Mouse (Mus musculus) lung, adult 2 months (tissue): ENCODE data around the gene Cytl1. TPM values are rescaled to one million over a fixed set of nuclear protein-coding genes. Genes with fewer than 3 reads are reported as not detected.

ENCODE experiments used
- DNase-seq: peaks from one replicate; pipeline ENCODE4 v3.0.0; 2022
- H3K4me1 ChIP-seq: fragments of 200-500 bp; 2 replicates; pipeline ENCODE4 v1.6.1; 2011; ENCODE audit warnings: low read length; ENCODE audit not compliant: control insufficient read depth, insufficient read depth
- H3K4me3 ChIP-seq: fragments of 200-500 bp; replicated peaks from 2 replicates; pipeline ENCODE3; 2011; ENCODE audit warnings: low read depth, mild to moderate bottlenecking, control low read depth, low read length; ENCODE audit errors: extremely low read depth
- CTCF ChIP-seq: fragments of 200-500 bp; IDR thresholded peaks from 2 replicates; pipeline ENCODE4 v1.5.1; 2011; ENCODE audit warnings: mild to moderate bottlenecking, low read length, control low read depth; ENCODE audit not compliant: insufficient read depth
- POLR2A ChIP-seq: fragments of 200-500 bp; IDR thresholded peaks from 2 replicates; pipeline ENCODE4 v1.6.1; 2011; ENCODE audit warnings: low read depth, mild to moderate bottlenecking, control low read depth, low read length, borderline replicate concordance; ENCODE audit errors: extremely low read depth
- WGBS: fragments of 180-500 bp; shearing (Covaris S2); methylation state at CpG from one replicate; pipeline ENCODE4 v1.1.7; 2018; 5-methylcytosine and 5-hydroxymethylcytosine counted together
- polyA plus RNA-seq: library from polyadenylated mRNA; depleted of rRNA; stranded (reverse); fragments of >200 nt; gene quantifications from 2 replicates; pipeline ENCODE4 v1.2.3, GENCODE M21; 2012; rRNA removed

Gene Cytl1
- polyA plus RNA-seq = 36.3 and 50.8 TPM in 2 replicates

- TF ChIP-seq CTCF (no peak), POLR2A (no peak)
- Histone ChIP-seq H3K4me1 (no peaks in the 10 kb centered on the region), H3K4me3 (no peak within 1 kb of the TSS)
- DNase-seq = no peak
- WGBS = 37% methylated on average over 5 of the region's 5 CpGs
Measured at GRCm38 (mm10) chr5:37735224-37735623, at the start of gene Cytl1. Gene Cytl1, plus strand, starts transcription at chr5:37735519.

DNA sequence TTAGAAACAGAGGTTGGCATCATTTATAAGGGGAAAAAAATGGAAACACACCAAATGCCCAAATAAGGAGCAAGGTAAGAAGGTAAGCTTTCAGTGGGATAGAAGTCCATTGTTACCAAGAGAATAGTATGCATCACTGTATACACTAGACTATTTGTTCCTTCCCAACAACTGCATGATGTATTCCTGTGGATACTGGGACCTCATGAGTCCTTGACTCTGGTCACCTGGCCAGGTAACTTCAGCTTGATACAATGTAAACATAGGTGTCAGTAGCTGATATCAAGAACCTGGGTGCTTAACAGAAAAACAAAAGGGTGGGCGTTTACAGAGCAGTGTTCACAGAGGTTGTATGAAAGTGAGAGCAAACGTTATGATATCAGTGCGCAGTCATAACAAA, 42.6 kb upstream of the Cytl1 start:
- WGBS = 58% methylated on average over 3 of the region's 3 CpGs
- Histone ChIP-seq H3K4me3 (no peak overlapping the region), H3K4me1 (no peaks in the 10 kb centered on the region)
- DNase-seq = no peak
- TF ChIP-seq POLR2A (no peak), CTCF (no peak)

GRCm38 (mm10) chr5:37695773-37696172, 39.5 kb upstream of the Cytl1 start:
- no peak for DNase-seq
- Histone ChIP-seq H3K4me3 (no peak overlapping the region), H3K4me1 (no peaks in the 10 kb centered on the region)
- TF ChIP-seq POLR2A (no peak), CTCF (no peak)
- WGBS = 55% methylated on average over 4 of the region's 4 CpGs

DNA sequence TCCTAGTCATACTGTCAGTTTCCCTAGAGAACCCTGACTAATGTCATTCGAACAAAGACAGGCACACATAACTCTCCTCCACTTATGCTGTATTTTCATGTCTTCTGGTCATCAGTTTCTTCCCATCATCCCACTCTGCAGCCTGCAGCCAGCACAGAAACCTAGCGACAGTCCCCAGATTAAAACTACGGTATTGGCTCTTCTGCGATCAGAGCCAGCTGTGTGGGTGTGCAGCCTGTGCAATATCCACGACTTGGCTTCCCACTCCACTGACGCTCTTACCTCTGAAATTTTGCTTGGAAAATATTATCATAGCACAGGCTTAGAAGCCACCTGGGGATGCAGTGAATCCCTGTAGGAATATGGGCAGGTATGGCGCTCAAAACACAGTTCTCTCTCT, 38.0 kb upstream of the Cytl1 start:
- Histone ChIP-seq H3K4me1 (no peaks in the 10 kb centered on the region), H3K4me3 (no peak overlapping the region)
- WGBS = 80% methylated on average over 7 of the region's 7 CpGs
- DNase-seq = no peak
- TF ChIP-seq POLR2A (no peak), CTCF (no peak)

DNA sequence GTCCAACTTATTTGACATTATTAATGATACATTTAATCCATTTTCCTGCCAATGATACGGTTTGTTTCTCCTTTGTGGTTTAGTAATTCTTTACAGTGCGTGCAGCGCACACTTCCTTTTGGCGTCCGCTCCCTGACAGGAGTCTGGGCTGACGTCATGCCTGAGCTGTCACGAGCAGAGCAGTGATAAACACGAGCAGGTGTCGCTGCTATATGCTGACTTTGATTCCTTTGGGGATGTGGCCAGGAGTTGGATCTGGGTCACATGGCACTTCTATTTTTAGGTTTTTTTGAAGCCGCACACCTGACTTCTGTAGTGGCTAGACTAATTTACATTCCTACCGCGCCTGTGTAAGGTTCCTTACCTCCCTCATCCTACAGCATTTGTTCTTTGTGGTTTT, 35.6 kb upstream of the Cytl1 start:
- no peak for TF ChIP-seq POLR2A
- no peak for TF ChIP-seq CTCF
- 58% methylated on average over 12 of the region's 12 CpGs for WGBS
- DNase-seq = no peak
- no peak overlapping the region for H3K4me3 ChIP-seq
- H3K4me1 ChIP-seq = no peaks in the 10 kb centered on the region

- Histone ChIP-seq H3K4me1 (no peaks in the 10 kb centered on the region), H3K4me3 (no peak overlapping the region)
- TF ChIP-seq POLR2A (no peak), CTCF (no peak)
- no peak for DNase-seq
- 67% methylated on average over 2 of the region's 2 CpGs for WGBS
Measured at GRCm38 (mm10) chr5:37704962-37705361, 30.4 kb upstream of the Cytl1 start.

- WGBS = 71% methylated on average over 3 of the region's 3 CpGs
- DNase-seq = no peak
- no peak for TF ChIP-seq CTCF
- TF ChIP-seq POLR2A = no peak
Measured at GRCm38 (mm10) chr5:37708124-37708523, 27.2 kb upstream of the Cytl1 start.

DNA sequence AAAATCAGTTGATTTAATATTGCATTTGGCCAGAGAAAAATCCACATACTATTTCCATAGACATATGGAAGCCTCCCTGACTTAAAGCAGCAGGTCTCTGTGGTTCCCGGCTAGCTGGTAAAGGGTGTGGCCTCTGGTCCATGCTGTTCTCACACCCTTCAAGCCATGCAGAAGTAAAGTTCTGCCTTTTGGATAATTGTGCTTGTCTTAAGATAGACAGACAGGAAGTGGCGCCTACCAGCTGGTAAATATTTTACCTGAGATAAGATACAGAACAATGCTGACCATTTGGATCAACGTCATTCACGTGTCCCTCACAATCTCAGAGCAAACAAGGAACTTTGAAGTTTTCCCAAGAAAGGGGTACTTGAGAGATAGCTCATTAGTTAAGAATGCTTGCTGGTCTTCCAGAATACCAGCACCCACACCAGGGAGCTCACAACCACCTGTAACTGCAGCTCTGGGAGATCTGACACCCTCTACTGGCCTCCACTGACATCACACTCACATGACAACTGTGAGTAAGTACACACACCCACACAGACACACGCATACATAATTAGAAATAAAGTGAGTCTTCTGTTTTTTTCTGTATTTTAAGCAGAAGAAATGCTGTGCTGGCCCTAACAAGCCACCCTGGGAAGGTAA, 25.9 kb upstream of the Cytl1 start:
- TF ChIP-seq CTCF (no peak), POLR2A (no peak)
- WGBS = 57% methylated on average over 5 of the region's 5 CpGs
- DNase-seq = no peak
- no peaks in the 10 kb centered on the region for H3K4me1 ChIP-seq
- H3K4me3 ChIP-seq = no peak overlapping the region

More at GRCm38 (mm10) chr5:37708124-37708523, 27.2 kb upstream of the Cytl1 start:
- H3K4me1 ChIP-seq = no peaks in the 10 kb centered on the region
- H3K4me3 ChIP-seq = no peak overlapping the region

DNA sequence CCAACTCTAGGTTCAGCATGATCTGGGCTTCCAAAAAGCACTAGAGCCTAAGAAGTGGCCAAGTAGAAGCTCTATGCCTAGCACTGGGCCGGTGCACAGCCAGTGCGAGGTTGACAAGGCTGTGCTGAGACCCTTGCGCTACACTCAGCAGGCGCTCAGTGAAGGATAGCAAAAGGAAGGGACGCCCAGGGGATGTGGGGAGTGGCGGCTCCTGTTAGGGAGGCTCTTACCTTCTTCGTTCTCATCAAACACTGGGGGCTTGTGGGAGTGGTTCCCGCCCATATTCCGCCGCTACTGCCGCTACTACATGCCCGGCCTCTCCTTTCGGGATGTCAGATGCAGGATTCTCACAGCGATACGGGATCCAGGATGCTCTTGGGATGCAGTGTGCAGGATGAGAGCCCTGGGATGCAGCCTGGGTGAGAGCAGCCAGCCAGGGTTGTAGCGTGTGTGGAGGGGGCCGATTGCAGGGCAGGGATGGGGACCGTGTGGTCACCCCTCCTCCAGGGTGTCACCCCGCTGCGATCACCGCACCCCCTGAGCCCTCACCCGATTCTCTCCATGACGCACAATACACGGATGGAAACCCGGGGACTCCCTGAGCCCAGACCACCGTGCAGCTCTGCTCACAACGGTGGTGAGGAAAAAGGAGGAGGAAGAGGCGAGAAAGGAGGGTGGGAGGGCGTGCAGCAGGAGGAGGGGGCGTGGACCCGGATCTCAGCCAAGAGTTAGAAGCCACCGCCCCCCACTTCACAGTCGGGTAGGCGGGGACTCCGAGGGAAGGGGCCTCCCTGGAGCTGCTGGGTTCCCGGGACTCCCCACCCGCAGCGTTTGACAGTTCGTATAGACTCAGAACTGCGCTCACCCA, 18.6 kb upstream of the Cytl1 start, which contains the start of gene Stk32b:
Stk32b (minus strand) TSS at position 667 of the 868 bp plus-strand sequence.
- TF ChIP-seq POLR2A = no peak
- no peak for TF ChIP-seq CTCF
- WGBS = 2% methylated on average over 40 of the region's 40 CpGs
- DNase-seq = no peak
- H3K4me3 ChIP-seq = no peak within 1 kb of the TSS
- H3K4me1 ChIP-seq = no peaks in the 10 kb centered on the region
